Mouse (Mus musculus): Measurements from ENCODE around the gene Dhx33.

The Dhx33 gene

DNA sequence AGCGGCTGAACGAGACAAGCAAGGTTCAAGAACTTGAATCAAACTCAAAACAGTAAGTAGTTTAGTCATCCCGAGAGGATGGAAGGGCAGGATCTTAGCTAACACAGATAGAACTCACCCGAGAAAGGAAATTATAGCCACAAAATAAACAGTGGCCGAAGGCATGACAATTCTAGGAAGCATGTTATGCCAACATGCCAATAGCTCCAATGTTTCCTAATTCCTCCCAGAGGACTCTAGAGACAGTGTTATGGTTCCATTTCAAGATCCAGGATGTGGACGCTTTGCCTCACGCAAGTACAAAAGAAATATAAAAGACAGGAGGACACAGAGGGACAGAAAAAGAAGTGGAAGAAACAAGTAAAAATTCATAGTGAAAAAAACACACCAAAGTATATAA, 3.6 kb upstream of the Dhx33 start:
- TF ChIP-seq GATA4 (IDR thresholded peaks at IDR 0.05; ENCODE audit: insufficient replicate concordance, low read length) = no peak

- TF ChIP-seq GATA4 (IDR thresholded peaks at IDR 0.05; ENCODE audit: insufficient replicate concordance, low read length) = no peak
These were observed 2.8 kb upstream of the Dhx33 start for GRCm38 (mm10) chr11:71007026-71007425.

DNA sequence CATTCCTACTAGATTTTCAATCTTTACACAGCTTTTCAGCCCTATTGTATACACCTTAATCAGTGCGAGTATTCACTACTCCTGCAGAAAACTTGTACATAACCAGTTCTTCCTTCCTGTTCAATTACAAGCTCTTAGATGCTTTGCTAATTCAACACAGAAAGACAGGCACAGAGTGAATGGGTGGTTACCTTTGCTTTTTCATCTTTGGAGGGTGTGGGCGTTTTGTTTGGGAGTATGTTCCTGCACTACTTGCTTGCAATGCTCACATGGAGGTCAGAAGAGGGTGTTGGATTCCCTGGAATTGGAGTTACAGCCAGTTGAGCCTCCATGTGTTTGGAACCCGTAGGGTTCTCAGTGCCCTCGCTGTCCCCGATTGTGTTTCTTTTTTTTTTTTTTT, 809 bp upstream of the Dhx33 start:
- no peak for TF ChIP-seq GATA4 (IDR thresholded peaks at IDR 0.05; ENCODE audit: insufficient replicate concordance, low read length)

DNA sequence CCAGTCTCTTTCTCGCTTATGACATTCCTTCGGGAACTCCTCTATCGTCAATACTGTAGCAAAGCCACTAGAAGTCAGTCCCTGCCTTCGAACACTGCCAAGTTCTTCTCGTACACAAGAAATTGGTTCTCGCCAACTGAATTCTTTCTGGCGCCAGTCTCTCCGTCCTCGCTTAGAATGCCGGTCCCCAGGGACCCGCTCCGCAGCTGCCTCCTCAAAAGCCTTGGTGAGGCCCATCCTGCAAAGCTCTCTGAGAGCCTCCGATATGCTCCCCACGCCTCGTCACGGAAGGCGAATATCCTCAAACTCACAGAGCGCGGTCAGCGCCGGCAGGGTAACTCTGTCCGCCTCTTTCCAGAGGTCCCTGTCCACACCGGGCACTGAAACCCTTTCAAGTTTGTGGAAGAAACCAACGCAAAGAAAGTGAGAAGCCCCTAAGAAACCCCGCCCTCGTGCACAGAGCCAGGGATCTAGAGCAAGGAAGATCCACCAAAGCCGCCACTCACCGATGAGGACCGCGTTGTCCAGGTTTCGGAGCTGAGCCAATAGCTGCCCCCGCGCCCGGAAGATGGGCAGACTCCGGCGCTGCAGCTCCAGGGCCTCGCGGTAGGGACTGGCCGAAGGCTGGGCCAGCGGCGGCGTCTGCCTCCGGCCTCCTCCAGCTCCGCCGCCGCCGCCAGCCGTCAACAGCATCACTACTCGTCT, 474 bp downstream of the Dhx33 start:
- TF ChIP-seq GATA4 (IDR thresholded peaks at IDR 0.05; ENCODE audit: insufficient replicate concordance, low read length) = no peak

DNA sequence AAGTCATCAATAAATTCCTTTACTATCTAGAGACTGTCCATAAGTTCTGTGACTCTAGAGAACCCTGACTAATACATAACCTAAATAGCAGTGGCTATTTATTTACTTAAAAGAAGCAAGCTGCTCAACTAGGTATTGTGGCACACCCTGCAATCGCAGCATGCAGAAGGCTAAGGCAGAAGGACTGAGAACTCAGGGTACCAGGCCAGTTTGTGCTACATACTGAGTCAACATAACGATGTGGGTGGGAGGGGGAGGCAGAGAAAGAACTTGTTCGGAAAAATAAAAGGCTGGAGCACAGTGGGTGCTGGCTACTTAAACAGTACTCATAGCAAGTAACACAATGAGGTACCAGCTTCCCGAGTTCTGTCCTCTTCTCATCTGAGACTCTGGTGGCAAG, 3.1 kb downstream of the Dhx33 start:
- TF ChIP-seq GATA4 (IDR thresholded peaks at IDR 0.05; ENCODE audit: insufficient replicate concordance, low read length) = no peak

DNA sequence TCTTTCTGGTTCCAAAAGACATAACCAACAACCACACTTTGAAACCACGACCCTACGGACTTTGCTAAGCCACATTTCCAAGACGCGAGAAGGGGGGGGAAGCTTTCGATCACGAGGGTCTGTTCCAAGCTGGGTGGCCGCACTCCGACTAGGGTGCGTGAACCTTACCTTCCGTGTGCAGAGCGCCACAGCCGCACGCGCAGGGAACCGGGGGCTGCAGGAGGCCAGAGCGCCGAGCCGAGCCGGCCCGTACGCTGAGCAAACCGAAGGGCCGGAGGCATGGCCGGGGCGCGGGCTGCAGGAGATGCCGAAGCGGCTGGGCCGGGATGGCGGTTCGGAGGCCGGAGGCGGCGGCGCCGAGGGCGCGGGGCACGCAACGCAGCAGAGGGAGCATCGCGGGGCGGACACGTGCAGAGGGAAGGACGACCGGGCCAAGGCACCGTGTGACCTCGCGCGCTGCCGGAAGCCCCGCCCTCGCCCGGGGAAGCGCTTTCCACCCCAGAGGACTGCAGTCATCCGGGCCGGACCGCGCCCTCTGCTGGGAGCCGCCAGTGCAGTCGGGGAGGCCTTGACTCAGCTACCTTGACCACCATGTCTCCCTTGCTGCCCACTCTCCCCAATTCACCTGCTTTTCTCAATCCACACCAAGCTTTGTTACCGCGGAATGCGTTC, 21.5 kb downstream of the Dhx33 start, which contains the start of gene C1qbp:
Gene C1qbp (minus strand): TSS at position 470 of the 672 bp plus-strand sequence.
- peak; percentile 41; the same call in 1 of the 2 replicates for TF ChIP-seq GATA4 (IDR thresholded peaks at IDR 0.05; ENCODE audit: insufficient replicate concordance, low read length)

- no peak for TF ChIP-seq GATA4 (IDR thresholded peaks at IDR 0.05; ENCODE audit: insufficient replicate concordance, low read length)
These were observed 22.2 kb downstream of the Dhx33 start for GRCm38 (mm10) chr11:70982030-70982429.

- TF ChIP-seq GATA4 (IDR thresholded peaks at IDR 0.05; ENCODE audit: insufficient replicate concordance, low read length) = no peak
These were observed 23.3 kb downstream of the Dhx33 start for GRCm38 (mm10) chr11:70980751-70981510.

- no peak for TF ChIP-seq GATA4 (IDR thresholded peaks at IDR 0.05; ENCODE audit: insufficient replicate concordance, low read length)
These were observed 24.0 kb downstream of the Dhx33 start for GRCm38 (mm10) chr11:70980232-70980631.

DNA sequence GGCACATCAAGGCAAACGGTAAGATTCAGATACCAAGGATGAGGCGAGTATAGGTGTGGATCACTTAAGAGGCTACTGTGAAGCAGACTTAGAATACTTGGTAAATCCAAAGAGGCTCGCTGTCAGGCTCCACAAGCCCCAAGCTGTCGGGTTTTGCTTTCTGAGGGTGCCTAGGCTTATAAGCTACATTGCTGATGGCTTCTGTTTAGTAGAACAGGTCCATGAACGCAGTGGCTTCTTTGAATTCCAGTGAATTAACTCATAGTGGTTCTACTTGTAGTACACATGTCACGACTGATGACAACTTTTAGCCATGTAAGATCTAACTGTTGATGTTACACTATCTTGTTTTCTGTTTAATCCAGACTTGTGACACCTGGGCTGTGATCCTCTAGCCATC, 26.9 kb downstream of the Dhx33 start:
- no peak for TF ChIP-seq GATA4 (IDR thresholded peaks at IDR 0.05; ENCODE audit: insufficient replicate concordance, low read length)

DNA sequence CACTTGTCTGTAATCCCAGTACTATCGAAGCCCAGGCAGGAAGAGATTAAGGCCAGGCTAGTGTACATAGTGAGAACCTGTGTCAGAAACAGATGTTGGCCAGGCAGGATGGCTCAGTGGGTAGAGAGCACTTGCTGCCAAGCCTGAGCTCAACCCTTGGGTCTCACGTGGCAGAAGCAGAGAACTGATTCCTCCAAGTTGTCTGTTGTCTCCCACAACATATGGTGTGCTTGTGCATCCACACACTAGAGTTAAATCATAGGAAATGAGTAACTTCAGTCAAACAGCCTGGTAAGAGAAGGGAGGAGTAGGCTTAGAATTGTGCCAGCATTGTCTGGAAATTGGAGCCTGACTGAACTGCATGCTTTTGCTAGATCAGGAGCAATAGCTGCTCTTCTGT, 29.0 kb downstream of the Dhx33 start:
- TF ChIP-seq GATA4 (IDR thresholded peaks at IDR 0.05; ENCODE audit: insufficient replicate concordance, low read length) = no peak

DNA sequence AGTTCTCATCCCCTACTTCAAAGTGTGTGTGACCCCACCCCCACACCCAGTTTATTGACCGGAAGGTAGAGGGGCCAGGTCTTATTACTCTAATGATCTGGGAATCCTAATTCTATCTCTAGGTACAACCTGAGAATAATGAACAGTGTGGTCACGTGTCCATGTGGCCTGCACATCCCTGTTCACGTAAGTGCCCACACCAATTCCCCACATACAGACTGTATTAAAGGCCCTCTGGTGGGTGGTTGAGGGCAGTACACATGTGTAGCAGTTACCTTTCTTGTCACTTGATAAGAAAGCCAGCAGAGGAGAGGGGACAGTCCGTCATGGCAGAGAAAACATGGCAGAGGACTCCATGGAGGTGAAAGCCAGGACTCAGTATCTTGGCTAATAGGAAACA, 30.3 kb downstream of the Dhx33 start:
- TF ChIP-seq GATA4 (IDR thresholded peaks at IDR 0.05; ENCODE audit: insufficient replicate concordance, low read length) = no peak

- no peak for TF ChIP-seq GATA4 (IDR thresholded peaks at IDR 0.05; ENCODE audit: insufficient replicate concordance, low read length)
These were observed 31.7 kb downstream of the Dhx33 start for GRCm38 (mm10) chr11:70972586-70972985.

GRCm38 (mm10) chr11:70970560-70971540, 33.4 kb downstream of the Dhx33 start:
- no peak for TF ChIP-seq GATA4 (IDR thresholded peaks at IDR 0.05; ENCODE audit: insufficient replicate concordance, low read length)

All from liver, adult (tissue).